Mouse (Mus musculus): Measurements from ENCODE around the gene Thbs3. TPM values are rescaled to one million over a fixed set of nuclear protein-coding genes. Genes with fewer than 3 reads are reported as not detected.
A peak's percentile ranks its signal among the peaks of the same experiment; 100 is the strongest.

Gene Thbs3
- polyA plus RNA-seq, 1 experiment: 24.2 TPM

GRCm38 (mm10) chr3:89229276-89229675 is 14.3 kb downstream of the Thbs3 start:
- Histone ChIP-seq H3K4me1 (ENCODE audit: control insufficient read depth, insufficient read depth, low read length) (peaks cover 12% of the 10 kb centered on the region), H3K4me3 (replicated peaks; ENCODE audit: insufficient read depth, low read depth, low read length) (no peak overlapping the region), H3K27ac (ENCODE audit: insufficient read depth, low read length) (no peak overlapping the region), H3K27me3 (ENCODE audit: control insufficient read depth, insufficient read depth, low read length) (no peaks in the 10 kb centered on the region)
- DNase-seq: no peak
- WGBS: 86% methylated on average over 4 of the region's 4 CpGs
- TF ChIP-seq POLR2A (IDR thresholded peaks at IDR 0.05; ENCODE audit: borderline replicate concordance, insufficient read depth, low read length) (no peak), CTCF (IDR thresholded peaks at IDR 0.05; ENCODE audit: borderline replicate concordance, insufficient read depth, low read depth, low read length) (no peak)

DNA sequence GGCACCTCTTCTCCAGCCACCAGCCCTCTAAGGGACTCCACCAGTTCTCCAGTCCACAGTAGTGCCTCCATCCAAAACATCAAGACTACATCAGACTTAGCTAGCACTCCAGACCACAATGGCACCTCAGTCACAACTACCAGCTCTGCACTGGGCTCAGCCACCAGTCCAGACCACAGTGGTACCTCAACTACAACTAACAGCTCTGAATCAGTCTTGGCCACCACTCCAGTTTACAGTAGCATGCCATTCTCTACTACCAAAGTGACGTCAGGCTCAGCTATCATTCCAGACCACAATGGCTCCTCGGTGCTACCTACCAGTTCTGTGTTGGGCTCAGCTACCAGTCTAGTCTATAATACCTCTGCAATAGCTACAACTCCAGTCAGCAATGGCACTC is 15.6 kb downstream of the Thbs3 start:
- DNase-seq: no peak
- no peak overlapping the region for H3K27ac ChIP-seq (ENCODE audit: insufficient read depth, low read length)
- H3K27me3 ChIP-seq (ENCODE audit: control insufficient read depth, insufficient read depth, low read length): no peaks in the 10 kb centered on the region
- no peak overlapping the region for H3K4me3 ChIP-seq (replicated peaks; ENCODE audit: insufficient read depth, low read depth, low read length)
- H3K4me1 ChIP-seq (ENCODE audit: control insufficient read depth, insufficient read depth, low read length): peaks cover 21% of the 10 kb centered on the region
- no peak for TF ChIP-seq CTCF (IDR thresholded peaks at IDR 0.05; ENCODE audit: borderline replicate concordance, insufficient read depth, low read depth, low read length)
- TF ChIP-seq POLR2A (IDR thresholded peaks at IDR 0.05; ENCODE audit: borderline replicate concordance, insufficient read depth, low read length): no peak
- WGBS: 94% methylated on average over 2 of the region's 2 CpGs

- no peak overlapping the region for H3K4me3 ChIP-seq (replicated peaks; ENCODE audit: insufficient read depth, low read depth, low read length)
- TF ChIP-seq POLR2A (IDR thresholded peaks at IDR 0.05; ENCODE audit: borderline replicate concordance, insufficient read depth, low read length) (no peak), CTCF (IDR thresholded peaks at IDR 0.05; ENCODE audit: borderline replicate concordance, insufficient read depth, low read depth, low read length) (no peak)
- H3K4me1 ChIP-seq (ENCODE audit: control insufficient read depth, insufficient read depth, low read length): peaks cover 21% of the 10 kb centered on the region
- WGBS: 53% methylated on average over 7 of the region's 7 CpGs
- no peaks in the 10 kb centered on the region for H3K27me3 ChIP-seq (ENCODE audit: control insufficient read depth, insufficient read depth, low read length)
- no peak for DNase-seq
- no peak overlapping the region for H3K27ac ChIP-seq (ENCODE audit: insufficient read depth, low read length)
Observed at GRCm38 (mm10) chr3:89231345-89231744, 16.4 kb downstream of the Thbs3 start.

DNA sequence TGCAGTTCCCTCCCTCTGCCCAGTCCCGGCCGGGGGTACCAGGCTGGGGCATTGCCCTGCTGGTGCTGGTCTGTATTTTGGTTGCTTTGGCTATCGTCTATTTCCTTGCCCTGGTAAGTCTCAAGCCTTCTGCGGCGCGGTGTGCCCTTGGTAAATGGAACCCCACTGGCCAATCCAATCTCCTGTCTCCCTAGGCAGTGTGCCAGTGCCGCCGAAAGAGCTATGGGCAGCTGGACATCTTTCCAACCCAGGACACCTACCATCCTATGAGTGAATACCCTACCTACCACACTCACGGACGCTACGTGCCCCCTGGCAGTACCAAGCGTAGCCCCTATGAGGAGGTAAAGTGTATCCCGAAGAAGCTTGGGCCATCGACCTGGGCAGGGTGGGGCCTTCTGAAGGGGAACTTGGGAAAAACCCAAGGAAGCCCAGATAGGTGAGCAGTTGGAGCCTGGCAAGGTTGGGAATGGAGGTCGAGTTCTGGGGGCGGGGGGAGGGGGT is 16.8 kb downstream of the Thbs3 start:
- WGBS: 28% methylated on average over 16 of the region's 16 CpGs
- Histone ChIP-seq H3K4me1 (ENCODE audit: control insufficient read depth, insufficient read depth, low read length) (peaks cover 21% of the 10 kb centered on the region), H3K27me3 (ENCODE audit: control insufficient read depth, insufficient read depth, low read length) (no peaks in the 10 kb centered on the region), H3K27ac (ENCODE audit: insufficient read depth, low read length) (no peak overlapping the region), H3K4me3 (replicated peaks; ENCODE audit: insufficient read depth, low read depth, low read length) (no peak overlapping the region)
- TF ChIP-seq POLR2A (IDR thresholded peaks at IDR 0.05; ENCODE audit: borderline replicate concordance, insufficient read depth, low read length) (no peak), CTCF (IDR thresholded peaks at IDR 0.05; ENCODE audit: borderline replicate concordance, insufficient read depth, low read depth, low read length) (no peak)
- DNase-seq: peak in 1 of 2 experiments; percentile 42

DNA sequence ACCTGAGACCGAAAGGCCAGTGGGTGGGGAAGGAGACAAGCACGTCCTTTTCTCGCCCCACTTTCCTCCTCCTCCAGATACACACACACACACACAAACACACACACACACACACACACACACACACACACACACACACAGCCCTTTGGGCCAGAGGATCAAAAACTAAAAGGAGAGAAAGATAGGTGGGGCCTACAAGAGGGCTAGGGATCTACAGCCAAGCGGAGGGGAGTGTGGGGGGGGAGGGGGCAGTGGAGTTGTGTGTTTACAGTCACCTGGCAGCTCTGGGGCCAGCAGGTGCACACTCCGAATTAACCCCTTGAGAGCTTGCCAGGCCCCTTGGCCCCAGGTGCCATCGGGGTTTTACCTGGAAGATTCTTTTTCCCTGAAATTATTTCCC is 17.6 kb downstream of the Thbs3 start:
- Histone ChIP-seq H3K27ac (ENCODE audit: insufficient read depth, low read length) (no peak overlapping the region), H3K4me1 (ENCODE audit: control insufficient read depth, insufficient read depth, low read length) (peaks cover 21% of the 10 kb centered on the region), H3K4me3 (replicated peaks; ENCODE audit: insufficient read depth, low read depth, low read length) (no peak overlapping the region), H3K27me3 (ENCODE audit: control insufficient read depth, insufficient read depth, low read length) (no peaks in the 10 kb centered on the region)
- TF ChIP-seq CTCF (IDR thresholded peaks at IDR 0.05; ENCODE audit: borderline replicate concordance, insufficient read depth, low read depth, low read length) (no peak), POLR2A (IDR thresholded peaks at IDR 0.05; ENCODE audit: borderline replicate concordance, insufficient read depth, low read length) (no peak)
- DNase-seq: no peak
- 75% methylated on average over 6 of the region's 6 CpGs for whole genome bisulfite sequencing

GRCm38 (mm10) chr3:89233562-89234110 is 18.7 kb downstream of the Thbs3 start:
- no peak for DNase-seq
- TF ChIP-seq CTCF (IDR thresholded peaks at IDR 0.05; ENCODE audit: borderline replicate concordance, insufficient read depth, low read depth, low read length) (no peak), POLR2A (IDR thresholded peaks at IDR 0.05; ENCODE audit: borderline replicate concordance, insufficient read depth, low read length) (no peak)
- WGBS: 44% methylated on average over 14 of the region's 14 CpGs
- Histone ChIP-seq H3K4me1 (ENCODE audit: control insufficient read depth, insufficient read depth, low read length) (peaks cover 21% of the 10 kb centered on the region), H3K4me3 (replicated peaks; ENCODE audit: insufficient read depth, low read depth, low read length) (no peak overlapping the region), H3K27ac (ENCODE audit: insufficient read depth, low read length) (no peak overlapping the region), H3K27me3 (ENCODE audit: control insufficient read depth, insufficient read depth, low read length) (no peaks in the 10 kb centered on the region)

- Histone ChIP-seq H3K4me1 (ENCODE audit: control insufficient read depth, insufficient read depth, low read length) (peaks cover 21% of the 10 kb centered on the region), H3K4me3 (replicated peaks; ENCODE audit: insufficient read depth, low read depth, low read length) (no peak overlapping the region), H3K27me3 (ENCODE audit: control insufficient read depth, insufficient read depth, low read length) (no peaks in the 10 kb centered on the region), H3K27ac (ENCODE audit: insufficient read depth, low read length) (no peak overlapping the region)
- DNase-seq: no peak
- 81% methylated on average over 10 of the region's 10 CpGs for WGBS
- TF ChIP-seq CTCF (IDR thresholded peaks at IDR 0.05; ENCODE audit: borderline replicate concordance, insufficient read depth, low read depth, low read length) (no peak), POLR2A (IDR thresholded peaks at IDR 0.05; ENCODE audit: borderline replicate concordance, insufficient read depth, low read length) (no peak)
Observed at GRCm38 (mm10) chr3:89236516-89236915, 21.5 kb downstream of the Thbs3 start.

GRCm38 (mm10) chr3:89237682-89238081 is 22.7 kb downstream of the Thbs3 start:
- Histone ChIP-seq H3K27me3 (ENCODE audit: control insufficient read depth, insufficient read depth, low read length) (no peaks in the 10 kb centered on the region), H3K27ac (ENCODE audit: insufficient read depth, low read length) (no peak overlapping the region), H3K4me3 (replicated peaks; ENCODE audit: insufficient read depth, low read depth, low read length) (no peak overlapping the region), H3K4me1 (ENCODE audit: control insufficient read depth, insufficient read depth, low read length) (peaks cover 20% of the 10 kb centered on the region)
- 90% methylated on average over 21 of the region's 21 CpGs for WGBS
- no peak for TF ChIP-seq CTCF (IDR thresholded peaks at IDR 0.05; ENCODE audit: borderline replicate concordance, insufficient read depth, low read depth, low read length)
- TF ChIP-seq POLR2A (IDR thresholded peaks at IDR 0.05; ENCODE audit: borderline replicate concordance, insufficient read depth, low read length): no peak
- DNase-seq: no peak
